Mouse (Mus musculus): ENCODE data around the gene Clec2d. TPM values are rescaled to one million over a fixed set of nuclear protein-coding genes. Genes with fewer than 3 reads are reported as not detected.

Clec2d gene
- polyA plus RNA-seq, 1 experiment from 2014 or later: 0.59 TPM

DNA sequence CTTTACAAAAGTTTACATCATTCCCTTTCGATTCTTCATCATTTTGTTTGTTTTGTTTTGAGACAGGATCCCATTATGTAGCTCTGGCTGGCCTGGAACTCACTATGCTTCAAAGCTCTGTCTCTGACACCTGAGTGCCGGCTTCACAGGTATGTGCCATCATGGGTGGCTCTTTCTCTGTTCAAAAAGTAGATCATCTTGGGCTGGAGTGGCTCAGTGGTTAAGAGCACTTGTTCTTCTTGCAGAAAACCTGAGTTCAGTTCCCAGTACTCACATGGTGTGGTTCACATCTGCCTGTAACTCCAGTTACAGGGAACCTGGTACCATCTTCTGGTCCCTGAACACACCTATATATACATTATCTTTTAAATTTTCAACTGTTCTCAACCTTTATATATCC lies 44.7 kb downstream of the Clec2d start:
- ATAC-seq (ENCODE audit: insufficient read depth) (no peak), DNase-seq (no peak)
- TF ChIP-seq CTCF (IDR thresholded peaks at IDR 0.05; ENCODE audit: low read depth): no peak
- no peaks in the 10 kb centered on the region for H3K27me3 ChIP-seq (ENCODE audit: insufficient read depth, low read length)
- H3K4me1 ChIP-seq (ENCODE audit: insufficient read depth): peaks cover 13% of the 10 kb centered on the region
- H3K9me3 ChIP-seq (ENCODE audit: low read depth, low read length): no peaks in the 10 kb centered on the region
- H3K9ac ChIP-seq: no peak overlapping the region
- H3K4me3 ChIP-seq (ENCODE audit: low read depth, low read length): no peak overlapping the region
- H3K27ac ChIP-seq (ENCODE audit: low read depth): no peak overlapping the region
- no peak overlapping the region for H3K4me2 ChIP-seq
- 49% methylated on average over 2 of the region's 2 CpGs for WGBS
- no peaks in the 10 kb centered on the region for H3K36me3 ChIP-seq (ENCODE audit: insufficient read depth)

DNA sequence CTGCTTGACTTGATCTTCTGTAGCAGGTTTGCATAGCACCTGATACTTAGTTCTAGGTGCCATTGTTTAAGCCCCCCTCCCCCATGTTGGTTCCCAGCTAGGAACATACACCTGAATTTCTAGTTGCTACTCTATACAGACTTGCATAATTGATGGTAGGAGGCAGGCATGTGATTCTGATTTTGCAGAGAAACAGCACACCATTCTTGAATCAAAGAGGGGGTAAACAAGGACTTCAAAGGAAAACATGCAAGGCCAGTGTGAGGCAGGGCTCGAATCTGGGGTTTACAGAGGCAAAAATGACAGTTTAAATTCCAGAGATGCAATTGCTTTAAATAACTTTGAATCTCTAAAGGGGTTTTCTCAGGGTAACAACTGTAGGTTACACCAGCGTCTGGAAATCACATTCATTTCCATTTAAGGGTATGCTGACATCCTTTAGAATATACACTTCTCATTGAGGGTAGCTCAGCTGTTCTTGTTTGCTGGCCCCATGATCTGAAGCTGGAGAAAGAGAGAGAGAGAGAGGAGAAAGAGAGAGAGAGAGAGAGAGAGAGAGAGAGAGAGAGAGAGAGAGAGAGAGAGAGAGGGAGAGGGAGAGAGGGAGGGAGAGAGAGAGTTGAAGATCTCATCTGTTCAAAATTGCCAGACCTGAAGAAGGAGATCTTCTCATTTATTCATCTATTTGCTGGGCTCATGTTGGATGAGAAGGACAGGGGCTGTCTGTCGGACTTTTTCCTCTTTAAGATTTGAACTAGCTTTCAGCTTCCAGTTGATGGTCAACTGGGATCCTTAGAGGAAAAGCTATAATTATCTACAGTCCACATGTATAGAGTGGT lies 48.7 kb downstream of the Clec2d start:
- Histone ChIP-seq H3K27me3 (ENCODE audit: insufficient read depth, low read length) (no peaks in the 10 kb centered on the region), H3K9ac (no peak overlapping the region), H3K4me1 (ENCODE audit: insufficient read depth) (peaks cover 24% of the 10 kb centered on the region), H3K4me2 (no peak overlapping the region), H3K4me3 (ENCODE audit: low read depth, low read length) (no peak overlapping the region), H3K9me3 (ENCODE audit: low read depth, low read length) (no peaks in the 10 kb centered on the region), H3K36me3 (ENCODE audit: insufficient read depth) (no peaks in the 10 kb centered on the region), H3K27ac (ENCODE audit: low read depth) (peak overlapping the region; percentile 98)
- DNase-seq (peak; percentile 49), ATAC-seq (ENCODE audit: insufficient read depth) (peak; percentile 23; the same call in 1 of the 2 replicates)
- 33% methylated on average over 3 of the region's 3 CpGs for WGBS
- TF ChIP-seq CTCF (IDR thresholded peaks at IDR 0.05; ENCODE audit: low read depth): no peak

DNA sequence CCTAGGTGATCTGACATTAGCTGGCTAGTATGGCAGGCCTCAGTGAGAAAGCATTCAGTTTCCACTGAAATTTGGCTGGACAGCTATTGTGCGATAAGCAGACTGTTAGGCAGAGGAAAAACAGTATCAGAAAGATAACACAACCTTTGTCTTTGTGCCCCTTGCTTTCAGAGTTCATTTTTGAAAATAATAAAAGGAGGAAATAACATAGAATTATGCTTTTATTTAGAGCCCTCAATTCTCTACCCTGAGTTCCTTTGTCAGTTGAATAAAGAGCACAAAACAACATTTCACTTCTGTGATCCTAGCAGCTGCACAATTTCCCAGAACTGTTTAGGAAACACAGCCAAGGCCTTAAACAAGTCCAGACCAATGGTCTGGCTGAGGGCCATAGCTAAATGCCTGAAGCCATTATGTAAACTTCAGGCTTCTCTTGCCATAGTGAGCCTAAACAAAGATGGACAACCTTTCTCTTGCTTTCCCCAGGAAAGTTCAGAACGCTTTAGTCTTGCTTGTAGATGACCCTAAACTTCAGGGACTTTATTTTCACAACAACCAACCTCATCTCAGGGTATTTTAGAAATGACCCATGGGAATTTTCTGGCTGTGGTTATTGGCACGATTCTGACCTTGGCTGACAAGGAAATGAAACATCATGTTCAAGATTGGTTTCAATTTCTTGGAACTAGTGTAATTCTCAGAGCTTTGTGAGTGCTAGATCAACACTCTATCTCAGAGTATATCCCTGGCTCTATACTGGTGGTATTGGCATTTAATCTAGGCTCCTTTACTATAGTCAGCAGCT lies 49.6 kb downstream of the Clec2d start:
- H3K9ac ChIP-seq: no peak overlapping the region
- no peak for TF ChIP-seq CTCF (IDR thresholded peaks at IDR 0.05; ENCODE audit: low read depth)
- no peaks in the 10 kb centered on the region for H3K27me3 ChIP-seq (ENCODE audit: insufficient read depth, low read length)
- no peaks in the 10 kb centered on the region for H3K36me3 ChIP-seq (ENCODE audit: insufficient read depth)
- H3K27ac ChIP-seq (ENCODE audit: low read depth): peak overlapping the region; percentile 98
- peak; percentile 96 for DNase-seq
- peaks cover 21% of the 10 kb centered on the region for H3K4me1 ChIP-seq (ENCODE audit: insufficient read depth)
- peak; percentile 90 for ATAC-seq (ENCODE audit: insufficient read depth)
- no peak overlapping the region for H3K4me2 ChIP-seq
- H3K4me3 ChIP-seq (ENCODE audit: low read depth, low read length): no peak overlapping the region
- H3K9me3 ChIP-seq (ENCODE audit: low read depth, low read length): no peaks in the 10 kb centered on the region
- WGBS: 26% methylated on average over 3 of the region's 3 CpGs

DNA sequence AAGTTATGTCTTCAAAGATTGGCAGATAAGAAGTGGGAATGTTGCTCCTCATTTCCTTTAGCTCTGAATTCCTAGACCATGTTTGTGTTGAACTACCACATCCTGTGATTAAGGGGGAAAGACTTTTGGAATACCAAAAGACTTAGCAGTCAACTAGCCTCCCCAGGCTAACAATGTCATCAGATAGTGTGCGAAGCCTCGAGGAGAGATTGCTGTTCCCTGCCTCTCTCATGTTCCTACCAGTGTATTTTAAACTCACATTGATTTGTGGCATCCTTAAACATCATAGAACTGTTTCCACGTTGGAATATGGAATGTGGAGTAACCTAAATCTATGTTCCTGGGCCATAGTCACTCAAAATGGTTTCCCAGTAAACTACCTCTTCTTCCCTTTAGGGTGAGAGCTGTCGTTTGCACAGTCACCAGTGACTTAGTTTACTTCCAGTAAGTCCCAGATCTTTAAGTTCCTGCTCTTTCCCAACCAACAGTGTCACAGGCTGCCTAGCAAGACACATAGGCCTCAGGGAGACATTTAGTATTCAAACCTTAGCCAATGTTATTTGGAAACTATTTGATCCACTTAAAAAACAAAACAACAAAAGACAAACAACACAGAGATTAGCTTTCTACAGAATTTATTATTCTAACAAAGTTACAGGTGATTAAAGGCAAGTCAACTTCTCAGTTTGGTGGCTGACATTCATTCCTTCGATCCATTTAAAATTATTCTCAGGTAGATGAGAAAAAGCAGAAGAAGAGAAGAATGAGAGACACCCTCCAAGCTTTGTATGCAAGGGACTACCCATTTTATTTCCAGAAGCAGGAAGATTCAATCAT lies 51.8 kb downstream of the Clec2d start:
- 61% methylated on average over 5 of the region's 5 CpGs for WGBS
- Histone ChIP-seq H3K27ac (ENCODE audit: low read depth) (0 out of 2 replicates have a peak overlapping the region, but pooled peaks have one; percentile 36), H3K27me3 (ENCODE audit: insufficient read depth, low read length) (no peaks in the 10 kb centered on the region), H3K9ac (no peak overlapping the region), H3K4me3 (ENCODE audit: low read depth, low read length) (no peak overlapping the region), H3K4me2 (no peak overlapping the region), H3K36me3 (ENCODE audit: insufficient read depth) (no peaks in the 10 kb centered on the region), H3K4me1 (ENCODE audit: insufficient read depth) (peaks cover 21% of the 10 kb centered on the region), H3K9me3 (ENCODE audit: low read depth, low read length) (no peaks in the 10 kb centered on the region)
- ATAC-seq (ENCODE audit: insufficient read depth): no peak
- DNase-seq: no peak
- TF ChIP-seq CTCF (IDR thresholded peaks at IDR 0.05; ENCODE audit: low read depth): no peak

DNA sequence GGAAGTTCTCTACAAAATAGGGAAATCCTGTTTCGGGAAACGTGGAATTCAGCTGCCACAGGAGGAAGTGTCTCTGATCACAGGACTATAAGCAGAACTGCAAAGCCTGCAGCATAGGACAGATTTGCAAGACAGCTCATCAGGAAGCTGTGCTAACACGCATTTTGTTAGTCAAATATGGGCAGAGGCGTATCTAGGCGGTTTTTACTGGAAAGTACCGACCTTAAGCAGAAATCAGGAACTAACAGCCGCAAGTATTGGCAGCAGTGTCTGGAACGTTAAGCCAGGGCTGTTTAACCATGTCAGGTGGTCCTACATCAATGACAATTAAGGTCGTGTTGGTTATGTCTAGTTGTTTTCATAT lies 52.4 kb downstream of the Clec2d start:
- no peak overlapping the region for H3K9ac ChIP-seq
- no peak overlapping the region for H3K4me2 ChIP-seq
- no peaks in the 10 kb centered on the region for H3K9me3 ChIP-seq (ENCODE audit: low read depth, low read length)
- no peaks in the 10 kb centered on the region for H3K27me3 ChIP-seq (ENCODE audit: insufficient read depth, low read length)
- no peak for ATAC-seq (ENCODE audit: insufficient read depth)
- H3K4me3 ChIP-seq (ENCODE audit: low read depth, low read length): no peak overlapping the region
- WGBS: 47% methylated on average over 9 of the region's 9 CpGs
- peak; percentile 78 for DNase-seq
- peaks cover 21% of the 10 kb centered on the region for H3K4me1 ChIP-seq (ENCODE audit: insufficient read depth)
- peak overlapping the region; percentile 36; the same call in 1 of the 2 replicates for H3K27ac ChIP-seq (ENCODE audit: low read depth)
- TF ChIP-seq CTCF (IDR thresholded peaks at IDR 0.05; ENCODE audit: low read depth): no peak
- no peaks in the 10 kb centered on the region for H3K36me3 ChIP-seq (ENCODE audit: insufficient read depth)

DNA sequence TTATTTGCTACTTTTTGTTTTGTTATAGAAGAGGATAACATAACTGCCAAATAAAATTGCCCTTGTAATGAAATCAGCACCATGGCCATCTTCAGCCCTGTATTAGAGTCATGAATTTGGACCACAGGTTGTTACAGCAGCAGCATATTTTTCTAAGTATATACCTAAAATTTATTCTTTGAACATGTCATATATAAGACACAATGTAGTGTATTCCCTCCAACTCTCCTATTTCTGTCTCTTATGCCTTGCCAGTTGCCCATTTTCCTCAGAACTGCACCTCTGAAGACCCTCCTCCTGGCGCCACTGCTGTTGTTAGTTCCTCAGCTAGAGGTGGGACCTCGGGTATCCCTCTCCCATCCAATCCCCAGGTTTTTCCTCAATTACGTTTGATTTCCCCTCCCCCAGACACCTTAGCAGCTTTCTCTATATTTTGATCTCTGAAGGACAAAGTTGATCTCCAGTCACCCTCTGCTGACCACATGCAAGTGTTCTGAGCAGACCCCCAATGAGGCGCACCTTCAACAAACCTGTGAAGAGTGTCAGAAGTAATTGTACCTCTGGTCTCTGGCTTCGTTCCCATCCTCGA lies 53.0 kb downstream of the Clec2d start:
- no peak for TF ChIP-seq CTCF (IDR thresholded peaks at IDR 0.05; ENCODE audit: low read depth)
- no peak overlapping the region for H3K9ac ChIP-seq
- 71% methylated on average over 6 of the region's 6 CpGs for WGBS
- no peaks in the 10 kb centered on the region for H3K9me3 ChIP-seq (ENCODE audit: low read depth, low read length)
- H3K27ac ChIP-seq (ENCODE audit: low read depth): peak overlapping the region; percentile 55
- DNase-seq (no peak), ATAC-seq (ENCODE audit: insufficient read depth) (no peak)
- no peak overlapping the region for H3K4me3 ChIP-seq (ENCODE audit: low read depth, low read length)
- H3K27me3 ChIP-seq (ENCODE audit: insufficient read depth, low read length): no peaks in the 10 kb centered on the region
- H3K36me3 ChIP-seq (ENCODE audit: insufficient read depth): no peaks in the 10 kb centered on the region
- peaks cover 21% of the 10 kb centered on the region for H3K4me1 ChIP-seq (ENCODE audit: insufficient read depth)
- H3K4me2 ChIP-seq: no peak overlapping the region
